Comparison of ENCODE assay signal across 11 mouse cellular contexts in the genomic region with DNA sequence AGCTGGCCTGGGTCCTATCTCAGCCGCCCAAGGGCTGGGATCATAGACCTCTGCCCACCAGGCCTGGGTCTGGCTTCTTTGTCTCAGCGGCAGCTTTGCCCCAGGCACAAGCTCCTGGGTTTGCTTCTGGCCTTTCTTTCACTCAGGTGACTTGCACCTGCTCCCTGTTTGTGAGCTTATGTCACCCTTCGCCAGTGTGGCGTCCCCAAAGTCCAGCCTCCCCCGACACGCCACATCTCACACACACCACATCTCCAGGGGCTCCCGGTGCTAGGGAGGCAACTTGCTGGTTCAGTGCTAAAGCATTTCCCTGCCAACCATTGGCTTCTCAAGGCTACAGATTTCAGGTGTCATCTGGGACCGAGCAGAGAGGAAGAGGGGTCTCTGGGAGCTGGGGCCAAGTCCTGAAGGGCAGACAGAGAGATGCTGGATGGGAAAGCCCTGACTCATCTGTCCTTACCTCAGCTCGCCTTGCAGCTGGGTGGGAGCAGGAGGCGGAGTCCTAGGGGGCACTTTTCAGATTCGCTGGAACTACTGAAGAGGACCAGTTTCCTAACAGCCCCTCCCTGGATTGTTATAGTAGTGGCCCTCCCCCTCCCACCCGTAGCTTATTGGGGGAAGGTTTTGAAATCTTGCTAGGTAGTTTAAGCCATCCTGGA. TPM values are rescaled to one million over a fixed set of nuclear protein-coding genes. Genes with fewer than 3 reads are reported as not detected.
DNase-seq lines count a peak whose midpoint lies in the region; ATAC-seq lines count a peak whose summit lies in the region.
"Had no signal": no experiment of that assay in that cellular context is flagged by ENCODE, and none has a peak within 500 bp of the region (broad histone marks: within the 10 kb centered on the region; RNA-seq: fewer than 3 reads in every experiment).

No protein-coding gene starts in this region.

- H3K27ac ChIP-seq in neural tube, embryonic 14.5 days (ENCODE audit: low read depth, low read length) = no peak overlapping the region
- peak overlapping the region in 1 of 2 experiments; percentile 99; a peak in 2 of 4 replicates for H3K27ac ChIP-seq in heart, embryonic 14.5 days (replicated peaks in 1 of 2; ENCODE audit: control insufficient read depth in 1 of 2, insufficient read depth in 1 of 2, low read depth in 2 of 2, low read length in 2 of 2)
- peak overlapping the region; percentile 92; the same call in 1 of the 2 replicates for H3K27ac ChIP-seq in stomach, embryonic 14.5 days (ENCODE audit: low read length)
- H3K27ac ChIP-seq: liver, embryonic 14.5 days had no signal

- ATAC-seq in neural tube, embryonic 14.5 days (ENCODE audit: low read depth) = no peak
- ATAC-seq in heart, embryonic 14.5 days (ENCODE audit: insufficient number of reproducible peaks, insufficient read depth, low FRiP score, low read depth) = no peak
- ATAC-seq in stomach, embryonic 14.5 days (ENCODE audit: insufficient number of reproducible peaks, insufficient read depth, low FRiP score, low read depth) = no peak
- ATAC-seq in erythroblast, adult 5-6 weeks (replicated peaks; ENCODE audit: low FRiP score, poor library complexity, severe bottlenecking) = no peak

- no peak overlapping the region for H3K4me3 ChIP-seq in neural tube, embryonic 14.5 days (ENCODE audit: low read depth, low read length)
- no peak overlapping the region for H3K4me3 ChIP-seq in heart, embryonic 14.5 days (ENCODE audit: control insufficient read depth in 1 of 2, insufficient read depth in 1 of 2, low read depth in 1 of 2, low read length in 2 of 2)
- no peak overlapping the region for H3K4me3 ChIP-seq in stomach, embryonic 14.5 days (ENCODE audit: low read depth, low read length)

- H3K4me2 ChIP-seq in neural tube, embryonic 14.5 days (ENCODE audit: low read depth, low read length) = peak overlapping the region; percentile 4; the same call in 1 of the 2 replicates
- peak overlapping the region; percentile 95; the same call in 1 of the 2 replicates for H3K4me2 ChIP-seq in heart, embryonic 14.5 days (ENCODE audit: low read length)
- H3K4me2 ChIP-seq in stomach, embryonic 14.5 days (replicated peaks; ENCODE audit: low read depth, low read length) = no peak overlapping the region

- peak; percentile 91 for DNase-seq in heart, adult 11 months
- DNase-seq in heart, adult 9 months (ENCODE audit: low spot score in 2 of 2) = no peak
- DNase-seq in neural tube, embryonic 10.5 days (ENCODE audit: extremely low spot score, low spot score) = no peak
- no peak for DNase-seq in cerebellum, postnatal 4 days (ENCODE audit: low spot score in 2 of 2)

- peaks cover 76% of the 10 kb centered on the region for H3K4me1 ChIP-seq in neural tube, embryonic 14.5 days (ENCODE audit: control insufficient read depth, insufficient read depth, low read length)
- peaks cover 77 to 91% of the 10 kb centered on the region in 2 experiments for H3K4me1 ChIP-seq in heart, embryonic 14.5 days (ENCODE audit: control insufficient read depth in 2 of 2, insufficient read depth in 2 of 2, low read length in 2 of 2)
- H3K4me1 ChIP-seq in stomach, embryonic 14.5 days (ENCODE audit: control insufficient read depth, insufficient read depth, low read length) = peaks cover 80% of the 10 kb centered on the region

- H3K9ac ChIP-seq in neural tube, embryonic 14.5 days (replicated peaks; ENCODE audit: low read depth, low read length) = no peak overlapping the region
- H3K9ac ChIP-seq in heart, embryonic 14.5 days (ENCODE audit: low read length) = peak overlapping the region; percentile 77; the same call in 1 of the 2 replicates
- no peak overlapping the region for H3K9ac ChIP-seq in stomach, embryonic 14.5 days (replicated peaks; ENCODE audit: low read depth, low read length)
- H3K9ac ChIP-seq: liver, embryonic 14.5 days had no signal

- WGBS in neural tube, embryonic 14.5 days = 51% methylated on average over 12 of the region's 12 CpGs
- 53% methylated on average over 12 of the region's 12 CpGs for WGBS in heart, embryonic 14.5 days
- WGBS in stomach, embryonic 14.5 days = 49% methylated on average over 12 of the region's 12 CpGs

- no peaks in the 10 kb centered on the region for H3K9me3 ChIP-seq in neural tube, embryonic 14.5 days (ENCODE audit: control insufficient read depth, low read length)
- H3K9me3 ChIP-seq in heart, embryonic 14.5 days (ENCODE audit: control insufficient read depth, low read length) = no peaks in the 10 kb centered on the region
- H3K9me3 ChIP-seq in stomach, embryonic 14.5 days (ENCODE audit: control insufficient read depth, low read depth, low read length) = no peaks in the 10 kb centered on the region

- H3K36me3 ChIP-seq in neural tube, embryonic 14.5 days (ENCODE audit: control insufficient read depth, insufficient read depth, low read length) = no peaks in the 10 kb centered on the region
- peaks cover 18% of the 10 kb centered on the region for H3K36me3 ChIP-seq in heart, embryonic 14.5 days (ENCODE audit: control insufficient read depth, insufficient read depth, low read length)
- peaks cover 9% of the 10 kb centered on the region; the same call in 1 of the 2 replicates for H3K36me3 ChIP-seq in stomach, embryonic 14.5 days (ENCODE audit: control insufficient read depth, insufficient read depth, low read length)

- no peaks in the 10 kb centered on the region for H3K27me3 ChIP-seq in neural tube, embryonic 14.5 days (ENCODE audit: control insufficient read depth, insufficient read depth, low read length)
- H3K27me3 ChIP-seq in heart, embryonic 14.5 days (ENCODE audit: control insufficient read depth, insufficient read depth, low read length) = no peaks in the 10 kb centered on the region
- no peaks in the 10 kb centered on the region for H3K27me3 ChIP-seq in stomach, embryonic 14.5 days (ENCODE audit: control insufficient read depth, insufficient read depth, low read length)

RNA-seq across cellular contexts. Expression of a gene that starts 14.3 kb away (rescaled TPM):
- 11.5 and 12.3 TPM in 2 replicates for polyA plus RNA-seq in neural tube, embryonic 14.5 days (2014; fragmentation: Nextera tagmentation; extraction: Ambion mirVana)
- 12.1 and 12.5 TPM in 2 replicates for polyA plus RNA-seq in heart, embryonic 14.5 days (2014; fragmentation: Nextera tagmentation; extraction: Ambion mirVana)
- polyA plus RNA-seq in stomach, embryonic 14.5 days (2014; fragmentation: Nextera tagmentation; extraction: Ambion mirVana) = 15.4 and 16.3 TPM in 2 replicates
- 0.77 and 0.84 TPM in 2 replicates for total RNA-seq in erythroblast, adult 5-6 weeks (2015; ENCODE audit: low replicate concordance)
- 0.42 and 2.8 TPM in 2 replicates for total RNA-seq in erythroblast, adult 5-6 weeks (2017; ENCODE audit: low replicate concordance)

RNA-seq across cellular contexts. Expression of a gene that starts 42.2 kb away (rescaled TPM):
- not detected in 2 replicates for polyA plus RNA-seq in neural tube, embryonic 14.5 days (2014; fragmentation: Nextera tagmentation; extraction: Ambion mirVana)
- polyA plus RNA-seq in heart, embryonic 14.5 days (2014; fragmentation: Nextera tagmentation; extraction: Ambion mirVana) = not detected in 2 replicates
- 25.9 and 26.4 TPM in 2 replicates for polyA plus RNA-seq in stomach, embryonic 14.5 days (2014; fragmentation: Nextera tagmentation; extraction: Ambion mirVana)
- total RNA-seq in erythroblast, adult 5-6 weeks (2015; ENCODE audit: low replicate concordance) = not detected in 2 replicates
- total RNA-seq in erythroblast, adult 5-6 weeks (2017; ENCODE audit: low replicate concordance) = not detected in 2 replicates
- total RNA-seq: heart, postnatal 14 days had no signal
- polyA plus RNA-seq: liver, embryonic 14.5 days had no signal

RNA-seq across cellular contexts. Expression of a gene that starts 56.0 kb away (rescaled TPM):
- not detected in 2 replicates for polyA plus RNA-seq in neural tube, embryonic 14.5 days (2014; fragmentation: Nextera tagmentation; extraction: Ambion mirVana)
- polyA plus RNA-seq in heart, embryonic 14.5 days (2014; fragmentation: Nextera tagmentation; extraction: Ambion mirVana) = not detected in 2 replicates
- not detected in 2 replicates for polyA plus RNA-seq in stomach, embryonic 14.5 days (2014; fragmentation: Nextera tagmentation; extraction: Ambion mirVana)
- not detected in 2 replicates for total RNA-seq in erythroblast, adult 5-6 weeks (2015; ENCODE audit: low replicate concordance)
- not detected in 2 replicates for total RNA-seq in erythroblast, adult 5-6 weeks (2017; ENCODE audit: low replicate concordance)
- total RNA-seq: heart, postnatal 14 days had no signal
- polyA plus RNA-seq: cerebellum, adult 2 months; liver, embryonic 14.5 days had no signal

Comparison
In these comparisons a context has a peak if more than half of its experiments do, and no peak if none do; other contexts are left out.
1. RNA of a gene that starts 42.2 kb away (polyA plus RNA-seq): 25.9 to 26.4 TPM in stomach, embryonic 14.5 days; not detected in heart, embryonic 14.5 days and not detected in neural tube, embryonic 14.5 days; every median in the first group is over 10 times any median in the second.